Mouse (Mus musculus) macrophage (primary cell): ENCODE measurements around the gene Anp32e. TPM values are rescaled to one million over a fixed set of nuclear protein-coding genes. Genes with fewer than 3 reads are reported as not detected.
"Not testable (repeated sequence)": the region's sequence is repeated elsewhere in the genome, so short reads cannot be mapped to it uniquely, and the experiment has no call there.

Experiments used
- H3K27ac ChIP-seq: fragments of 350-480 bp; formaldehyde crosslinking; 2 replicates; pipeline ENCODE4 v1.9.0; 2021
- H3K36me3 ChIP-seq: fragments of 350-480 bp; formaldehyde crosslinking; 2 replicates; pipeline ENCODE4 v1.9.0; 2021; ENCODE audit errors: inconsistent target
- H3K4me3 ChIP-seq: fragments of 350-480 bp; formaldehyde crosslinking; 2 replicates; pipeline ENCODE4 v1.9.0; 2021; ENCODE audit errors: inconsistent target
- H3K79me2 ChIP-seq: fragments of 350-480 bp; formaldehyde crosslinking; 2 replicates; pipeline ENCODE4 v1.9.0; 2021; ENCODE audit errors: inconsistent target
- WGBS: methylation state at CpG from one replicate; pipeline ENCODE4 v1.1.7; 2026; ENCODE audit warnings: inconsistent platforms; ENCODE audit not compliant: missing documents; 5-methylcytosine and 5-hydroxymethylcytosine counted together
- polyA plus RNA-seq: library from polyadenylated mRNA; stranded (reverse); fragments of 250-400 nt; gene quantifications from 3 replicates; pipeline ENCODE4 v1.2.4, GENCODE M21; 2018; ENCODE audit warnings: inconsistent platforms

Gene Anp32e
- polyA plus RNA-seq, 1 experiment from 2014 or later, result 196 TPM

DNA sequence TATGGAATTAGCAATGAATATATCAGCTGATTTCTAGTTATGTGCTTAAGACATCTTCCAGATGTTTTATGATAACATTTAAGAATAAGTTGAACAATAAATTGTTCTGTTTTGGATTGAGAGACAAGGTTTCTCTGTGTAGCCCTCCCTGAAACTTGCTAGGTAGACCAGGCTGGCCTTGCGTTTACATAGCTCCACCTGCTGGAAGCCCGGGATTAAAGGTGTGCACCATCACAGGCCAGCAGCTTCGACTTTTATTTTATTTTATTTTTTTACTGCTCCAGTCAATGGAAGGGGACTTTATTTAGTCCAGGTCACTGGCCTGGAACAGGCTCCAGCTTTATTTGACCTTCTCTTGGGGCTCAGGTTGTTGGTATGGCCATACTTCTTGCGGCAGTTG lies 34.6 kb downstream of the Anp32e start:
- WGBS, result 56% methylated on average over 4 of the region's 4 CpGs
- H3K4me3 ChIP-seq, result no peak overlapping the region
- no peak overlapping the region for H3K27ac ChIP-seq
- no peaks in the 10 kb centered on the region for H3K79me2 ChIP-seq
- H3K36me3 ChIP-seq, result no peaks in the 10 kb centered on the region

DNA sequence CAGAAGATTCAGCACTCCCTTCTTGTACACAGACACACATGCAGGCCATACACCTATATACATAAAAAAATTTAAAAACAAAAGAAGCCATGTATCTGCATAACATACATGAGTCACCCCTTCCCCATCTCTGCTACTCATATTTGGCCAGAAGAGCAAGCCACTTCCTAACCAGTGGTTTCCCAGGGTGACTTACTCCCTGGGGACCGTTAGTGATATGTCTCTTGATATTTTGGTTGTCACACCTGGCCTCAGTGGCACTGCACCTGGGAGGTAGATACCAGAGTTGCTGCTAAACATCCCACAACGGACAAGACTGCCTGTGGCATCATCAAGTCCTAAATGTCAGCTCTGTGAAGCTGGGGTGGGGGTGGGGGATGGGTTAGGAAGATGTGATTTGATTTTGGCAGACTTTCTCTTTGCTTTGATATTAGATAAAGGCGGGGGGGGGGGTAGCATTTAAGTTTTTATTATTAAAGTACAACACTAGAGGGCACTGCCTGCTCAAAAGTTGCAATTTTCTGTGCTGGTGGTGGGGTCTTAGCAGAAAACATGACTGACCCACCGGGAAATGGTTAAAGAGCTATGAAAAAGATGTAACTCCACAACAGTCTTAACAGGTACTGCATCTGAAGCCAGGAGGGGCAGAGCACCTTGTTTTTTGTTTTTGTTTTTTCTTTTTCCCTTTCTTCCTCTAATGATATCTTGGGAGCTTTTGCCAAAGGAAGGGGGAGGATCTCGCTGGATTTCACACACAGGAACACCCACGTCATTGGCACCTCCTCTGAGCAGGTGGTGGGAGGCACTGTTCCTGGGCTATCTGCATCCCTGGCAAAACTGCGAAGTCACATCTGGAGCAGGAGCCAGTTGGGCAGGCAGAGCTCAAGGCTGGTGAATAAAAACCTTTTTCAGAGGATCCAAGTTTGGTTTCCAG lies 36.7 kb downstream of the Anp32e start:
- H3K36me3 ChIP-seq, result no peaks in the 10 kb centered on the region
- no peak overlapping the region for H3K4me3 ChIP-seq
- 14% methylated on average over 7 of the region's 7 CpGs for WGBS
- no peaks in the 10 kb centered on the region for H3K79me2 ChIP-seq
- no peak overlapping the region for H3K27ac ChIP-seq

DNA sequence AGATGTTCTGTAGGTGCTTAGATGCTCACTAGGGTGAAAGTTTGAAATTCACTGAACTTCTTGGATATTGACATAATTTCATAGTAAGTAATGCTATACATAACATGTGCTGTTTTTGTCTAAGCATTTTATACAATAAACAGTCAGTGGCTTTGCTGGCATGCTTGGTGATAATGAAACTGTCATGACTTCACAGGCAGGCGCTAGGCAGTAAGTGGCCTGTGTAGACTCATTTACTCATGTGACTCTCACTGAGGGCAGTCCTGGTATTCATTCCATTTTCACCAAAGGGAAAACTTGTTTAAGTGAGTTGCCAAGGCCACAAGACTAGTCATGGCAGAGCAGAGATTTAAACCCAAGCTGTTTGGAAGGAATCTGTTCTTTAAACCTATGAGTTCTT lies 40.2 kb downstream of the Anp32e start:
- H3K4me3 ChIP-seq, result no peak overlapping the region
- H3K36me3 ChIP-seq, result no peaks in the 10 kb centered on the region
- H3K79me2 ChIP-seq, result no peaks in the 10 kb centered on the region
- peak overlapping the region; percentile 28 for H3K27ac ChIP-seq
- 75% methylated on average over 1 of the region's 1 CpGs for WGBS

DNA sequence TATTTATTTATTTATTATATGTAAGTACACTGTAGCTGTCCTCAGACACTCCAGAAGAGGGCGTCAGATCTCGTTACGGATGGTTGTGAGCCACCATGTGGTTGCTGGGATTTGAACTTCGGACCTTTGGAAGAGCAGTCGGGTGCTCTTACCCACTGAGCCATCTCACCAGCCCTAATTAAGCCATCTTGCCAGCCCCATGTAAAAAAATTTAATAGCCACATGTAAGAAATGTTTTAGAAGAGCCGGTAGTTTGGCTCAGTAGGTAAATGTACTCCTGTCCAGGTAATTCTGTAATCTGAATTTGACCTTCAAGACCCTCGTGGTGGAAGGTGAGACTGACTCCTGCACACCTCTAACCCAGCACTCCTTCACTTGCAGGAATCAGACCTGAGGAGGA lies 41.6 kb downstream of the Anp32e start:
- H3K27ac ChIP-seq, H3K79me2 ChIP-seq, H3K36me3 ChIP-seq, H3K4me3 ChIP-seq: not testable (repeated sequence)
- 94% methylated on average over 4 of the region's 7 CpGs for WGBS

DNA sequence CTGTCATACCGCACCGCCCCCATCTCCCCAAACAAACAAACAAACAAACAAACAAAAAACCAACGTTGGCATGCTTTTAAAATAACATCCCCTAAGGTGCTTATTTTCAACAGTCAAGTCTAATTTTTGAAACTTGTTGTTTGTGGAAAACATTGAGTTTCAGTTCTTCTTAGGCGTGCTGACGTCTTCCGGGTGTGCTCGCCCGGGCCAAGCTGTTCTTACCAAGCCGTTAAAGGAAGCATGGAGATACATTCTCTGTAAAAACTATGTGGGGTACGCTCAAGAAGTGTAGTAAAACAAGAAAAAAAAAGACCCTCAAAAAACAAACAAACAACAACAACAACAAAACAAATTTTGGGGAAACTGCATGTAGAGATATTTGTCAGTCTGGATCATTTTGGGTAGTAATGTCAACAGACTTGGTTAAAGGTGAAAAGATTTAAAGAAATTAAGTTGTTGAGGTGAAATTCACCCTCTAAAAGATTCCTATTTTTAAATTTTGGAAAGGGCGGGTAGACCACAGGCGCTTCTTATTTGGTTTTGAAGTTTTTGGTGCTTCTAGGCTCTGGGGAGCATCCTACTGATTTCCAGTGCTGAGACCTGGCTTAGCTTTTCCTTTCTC lies 43.3 kb downstream of the Anp32e start:
- H3K4me3 ChIP-seq, result no peak overlapping the region
- WGBS, result 12% methylated on average over 10 of the region's 12 CpGs

DNA sequence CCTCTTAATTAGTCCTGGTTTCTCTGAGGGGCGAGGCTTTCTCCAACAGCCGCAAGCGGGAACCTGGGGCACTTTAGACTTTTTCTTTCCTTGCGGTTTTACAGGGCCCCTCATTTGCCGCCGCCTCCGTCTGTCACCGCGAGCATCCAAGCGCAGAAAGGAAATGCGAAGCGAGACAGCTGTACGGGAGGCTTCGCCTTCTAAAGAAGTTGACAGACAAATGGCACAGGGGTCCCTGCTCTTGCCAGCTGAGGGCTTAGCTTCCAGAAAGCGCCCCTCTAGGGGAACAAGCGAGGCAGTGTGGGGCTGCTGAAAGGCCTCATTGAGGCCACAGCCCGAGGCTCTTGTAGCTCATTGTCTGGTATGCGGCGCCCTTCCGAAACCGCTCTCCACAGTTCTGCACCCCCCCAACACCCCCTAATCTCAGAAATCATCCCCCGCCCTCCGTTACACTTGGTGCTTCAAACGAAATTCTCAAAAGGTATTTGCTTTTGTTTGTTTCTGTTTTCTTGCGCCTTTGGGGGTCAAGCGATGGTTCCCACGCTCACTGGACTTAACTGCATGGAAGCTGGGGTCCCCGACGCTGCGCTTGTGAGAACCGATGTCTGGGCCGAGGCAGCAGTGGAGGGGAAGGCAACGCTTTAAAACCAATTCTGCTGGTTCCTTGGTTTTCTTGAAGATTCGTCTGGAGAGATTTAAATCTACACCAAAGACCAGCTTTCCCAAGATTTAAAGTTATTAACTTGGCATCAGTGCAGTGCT lies 44.0 kb downstream of the Anp32e start:
- no peaks in the 10 kb centered on the region for H3K36me3 ChIP-seq
- 28% methylated on average over 31 of the region's 34 CpGs for WGBS
- H3K4me3 ChIP-seq, result no peak overlapping the region
- H3K27ac ChIP-seq, result peak overlapping the region; percentile 85
- H3K79me2 ChIP-seq, result no peaks in the 10 kb centered on the region

More for the DNA sequence above, 43.3 kb downstream of the Anp32e start:
- no peaks in the 10 kb centered on the region for H3K36me3 ChIP-seq
- no peaks in the 10 kb centered on the region for H3K79me2 ChIP-seq
- peak overlapping the region; percentile 85 for H3K27ac ChIP-seq

DNA sequence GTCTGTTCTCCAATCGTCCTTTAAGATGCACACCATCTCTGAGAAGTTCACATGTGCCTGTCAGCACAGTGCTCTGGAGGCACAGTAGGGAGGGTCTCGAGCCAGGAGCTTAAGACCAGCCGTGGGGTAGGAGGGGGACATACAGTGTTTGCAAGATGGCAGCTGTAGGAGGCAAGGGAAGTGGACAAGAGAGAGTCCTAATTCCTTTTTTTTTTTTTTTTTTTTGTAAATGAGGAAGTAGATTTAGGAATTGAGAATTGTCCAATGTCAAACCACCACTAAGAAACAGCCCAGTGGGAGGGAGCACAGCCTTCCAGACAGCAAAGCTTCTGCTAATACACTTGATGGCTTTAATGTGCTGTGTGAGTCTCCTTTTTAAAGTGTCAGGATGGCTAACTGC lies 48.0 kb downstream of the Anp32e start:
- H3K4me3 ChIP-seq, result no peak overlapping the region
- WGBS, result 22% methylated on average over 3 of the region's 3 CpGs
- peak overlapping the region; percentile 90 for H3K27ac ChIP-seq
- H3K36me3 ChIP-seq, result no peaks in the 10 kb centered on the region
- H3K79me2 ChIP-seq, result no peaks in the 10 kb centered on the region

DNA sequence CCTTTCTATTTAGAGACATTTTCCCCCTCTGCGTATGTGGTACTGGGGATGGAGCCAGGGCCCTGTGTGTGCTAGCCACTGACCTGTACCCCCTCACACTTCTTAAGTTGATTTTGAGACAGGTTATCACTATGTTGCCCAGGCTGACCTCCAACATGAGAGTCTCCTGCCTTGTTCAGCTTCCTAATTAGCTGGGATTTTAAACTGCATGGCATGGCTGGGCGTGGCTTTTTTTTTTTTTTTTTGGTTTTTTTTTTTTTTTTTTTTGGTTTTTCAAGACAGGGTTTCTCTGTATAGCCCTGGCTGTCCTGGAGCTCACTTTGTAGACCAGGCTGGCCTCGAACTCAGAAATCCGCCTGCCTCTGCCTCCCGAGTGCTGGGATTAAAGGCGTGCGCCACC lies 48.5 kb downstream of the Anp32e start:
- H3K4me3 ChIP-seq, H3K36me3 ChIP-seq, H3K79me2 ChIP-seq: not testable (repeated sequence)
- 50% methylated on average over 1 of the region's 7 CpGs for WGBS
- peak overlapping the region; percentile 90 for H3K27ac ChIP-seq

DNA sequence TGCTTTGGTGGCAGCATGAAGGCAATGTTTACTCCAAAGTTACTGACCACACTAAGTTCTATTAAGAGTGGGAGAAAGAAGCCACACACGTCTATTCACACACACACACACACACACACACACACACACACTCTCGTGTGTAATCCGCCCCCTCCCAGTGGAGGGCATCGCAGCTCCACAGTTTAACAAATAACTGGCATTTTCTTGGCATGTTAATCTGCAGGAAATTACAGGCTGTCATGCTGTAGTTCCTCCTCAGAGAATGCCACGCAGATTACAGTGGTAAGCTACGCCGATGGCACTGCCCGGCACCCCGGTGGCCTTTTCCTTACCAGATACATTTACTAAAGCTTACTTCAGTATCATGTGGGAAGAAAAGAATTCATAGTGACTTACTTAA lies 49.2 kb downstream of the Anp32e start:
- WGBS, result 26% methylated on average over 9 of the region's 9 CpGs
- Histone ChIP-seq H3K4me3 (no peak overlapping the region), H3K27ac (peak overlapping the region; percentile 90), H3K79me2 (no peaks in the 10 kb centered on the region), H3K36me3 (no peaks in the 10 kb centered on the region)

DNA sequence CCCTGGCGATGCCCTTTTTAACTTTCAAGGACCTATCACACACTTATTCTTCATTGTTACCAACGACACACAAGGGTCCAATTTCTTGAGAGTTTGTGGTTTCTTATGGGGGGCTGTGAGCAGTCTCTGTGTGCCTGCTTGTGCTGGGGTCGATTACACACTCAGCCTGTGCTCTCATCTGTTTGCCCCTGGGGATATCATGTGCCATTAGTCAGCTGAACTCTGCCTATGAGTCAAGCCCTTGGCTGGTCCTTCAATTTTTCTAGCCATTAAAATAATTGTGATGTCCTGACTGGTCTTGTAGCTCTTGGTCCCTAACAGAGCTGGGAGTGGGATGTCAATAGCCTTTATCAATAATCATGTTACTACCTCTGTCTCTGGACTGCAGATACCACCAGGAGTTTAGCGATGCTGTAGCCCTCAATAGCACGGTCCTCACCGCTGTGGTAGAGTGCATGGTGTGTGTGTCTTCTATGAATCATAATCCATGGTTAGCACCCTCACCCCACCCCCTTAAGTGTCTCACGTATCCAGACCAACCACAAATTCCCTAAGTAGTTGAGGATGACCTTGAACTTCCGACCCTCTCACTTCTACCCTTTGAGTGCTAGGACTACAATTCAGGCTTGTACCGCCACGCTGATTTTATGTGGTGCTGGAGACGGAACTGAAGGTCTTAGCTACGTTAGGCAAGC lies 51.4 kb downstream of the Anp32e start:
- Histone ChIP-seq H3K27ac (no peak overlapping the region), H3K4me3 (no peak overlapping the region), H3K79me2 (no peaks in the 10 kb centered on the region), H3K36me3 (no peaks in the 10 kb centered on the region)
- WGBS, result 85% methylated on average over 11 of the region's 12 CpGs

DNA sequence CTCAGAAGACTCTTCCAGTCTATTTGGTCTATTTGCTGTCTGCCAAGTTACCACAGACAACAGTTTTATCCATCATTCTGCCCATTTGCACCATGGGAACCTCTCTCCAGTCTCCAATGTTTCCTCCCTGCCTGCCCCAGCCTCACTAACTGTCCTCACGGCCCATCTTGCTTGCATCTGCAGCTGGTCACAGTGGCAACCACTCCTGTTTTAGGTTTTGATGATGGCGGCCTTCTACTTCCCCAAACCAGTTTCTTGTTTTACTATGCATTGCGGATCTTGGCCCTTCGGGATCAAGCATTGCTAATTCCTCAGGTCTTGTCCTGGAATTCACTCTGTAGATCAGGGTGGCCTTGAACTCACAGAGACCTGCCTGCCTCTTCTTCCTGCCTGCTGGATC lies 53.1 kb downstream of the Anp32e start:
- WGBS, result 39% methylated on average over 4 of the region's 4 CpGs
- 0 out of 2 replicates have a peak overlapping the region, but pooled peaks have one; percentile 2 for H3K27ac ChIP-seq

DNA sequence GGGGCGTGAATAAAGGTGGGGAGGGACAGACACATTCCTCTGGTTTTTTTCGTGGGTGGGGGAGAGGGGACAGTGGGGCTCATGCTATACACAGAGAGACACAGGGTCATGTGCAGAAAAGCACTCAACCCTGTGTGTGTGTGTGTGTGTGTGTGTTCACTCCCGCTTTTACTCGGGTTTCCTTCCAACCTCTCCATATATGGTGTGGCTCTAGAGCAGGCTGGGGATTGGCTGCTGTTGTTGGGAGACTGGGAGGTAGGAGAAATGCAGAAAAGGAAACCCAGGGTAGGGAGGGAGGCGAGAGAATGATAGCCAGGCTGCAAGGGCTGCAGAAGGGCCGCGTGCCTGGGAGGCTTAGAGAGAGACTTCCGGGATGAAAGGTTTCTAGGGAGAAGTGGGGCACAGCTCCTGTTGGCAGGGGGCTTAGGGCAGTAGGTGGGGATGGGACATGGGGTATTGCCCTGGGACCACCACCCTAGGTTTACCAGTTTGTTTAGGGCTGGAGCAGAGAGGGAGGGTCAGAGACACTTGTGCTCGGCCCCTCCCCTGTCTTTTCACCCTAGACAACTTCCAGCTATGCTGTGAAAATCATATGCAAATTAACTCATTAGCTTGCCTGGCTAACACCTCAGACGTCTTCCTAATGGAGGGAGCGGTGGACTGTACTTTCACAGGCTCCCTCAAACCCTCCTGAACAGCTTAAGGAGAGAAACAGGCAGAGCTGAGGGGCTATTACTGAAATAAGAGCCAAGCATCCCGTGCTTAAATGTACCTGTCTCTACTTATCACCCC lies 56.4 kb downstream of the Anp32e start:
- Histone ChIP-seq H3K27ac (peak overlapping the region; percentile 100), H3K4me3 (no peak overlapping the region), H3K36me3 (peaks cover 21% of the 10 kb centered on the region), H3K79me2 (peaks cover 16% of the 10 kb centered on the region)
- WGBS, result 27% methylated on average over 11 of the region's 12 CpGs

More for the DNA sequence above, 53.1 kb downstream of the Anp32e start:
- no peak overlapping the region for H3K4me3 ChIP-seq
- H3K36me3 ChIP-seq, result no peaks in the 10 kb centered on the region
- H3K79me2 ChIP-seq, result no peaks in the 10 kb centered on the region

DNA sequence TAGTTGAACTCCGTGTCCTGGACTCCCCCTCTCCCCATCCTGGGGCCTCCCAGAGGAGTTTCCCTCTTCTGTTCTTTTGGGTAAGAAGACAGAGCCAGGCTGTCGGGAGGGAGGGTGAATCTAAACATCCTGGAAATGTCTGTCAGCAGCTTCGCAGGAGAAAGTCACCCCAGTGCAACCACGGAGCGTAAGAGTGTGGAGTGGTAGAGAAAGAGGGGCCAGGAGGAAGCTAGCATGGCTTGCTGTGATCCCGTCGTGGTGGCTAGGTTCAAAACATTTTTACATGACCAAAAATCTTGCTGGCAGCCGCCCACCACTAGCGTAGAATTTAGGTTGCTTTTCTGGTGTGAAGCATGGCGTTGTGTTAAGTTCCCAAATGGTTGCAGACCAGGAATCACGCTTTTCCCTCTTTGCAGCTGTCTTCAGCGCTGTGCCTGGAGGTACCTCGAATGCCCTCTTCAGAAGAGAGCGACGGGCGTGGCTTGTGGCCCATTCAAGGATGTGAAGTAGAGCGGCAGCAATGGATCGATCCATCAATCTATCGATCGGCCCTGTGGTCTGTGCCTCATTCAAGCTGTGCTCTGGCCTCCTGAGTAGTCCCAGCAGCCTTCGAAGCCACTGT lies 57.1 kb downstream of the Anp32e start:
- H3K79me2 ChIP-seq, result peaks cover 18% of the 10 kb centered on the region
- H3K27ac ChIP-seq, result peak overlapping the region; percentile 100
- peaks cover 21% of the 10 kb centered on the region for H3K36me3 ChIP-seq
- WGBS, result 45% methylated on average over 21 of the region's 21 CpGs
- H3K4me3 ChIP-seq, result no peak overlapping the region
